Mouse (Mus musculus): ENCODE measurements around the gene Ncdn.

Gene Ncdn

DNA sequence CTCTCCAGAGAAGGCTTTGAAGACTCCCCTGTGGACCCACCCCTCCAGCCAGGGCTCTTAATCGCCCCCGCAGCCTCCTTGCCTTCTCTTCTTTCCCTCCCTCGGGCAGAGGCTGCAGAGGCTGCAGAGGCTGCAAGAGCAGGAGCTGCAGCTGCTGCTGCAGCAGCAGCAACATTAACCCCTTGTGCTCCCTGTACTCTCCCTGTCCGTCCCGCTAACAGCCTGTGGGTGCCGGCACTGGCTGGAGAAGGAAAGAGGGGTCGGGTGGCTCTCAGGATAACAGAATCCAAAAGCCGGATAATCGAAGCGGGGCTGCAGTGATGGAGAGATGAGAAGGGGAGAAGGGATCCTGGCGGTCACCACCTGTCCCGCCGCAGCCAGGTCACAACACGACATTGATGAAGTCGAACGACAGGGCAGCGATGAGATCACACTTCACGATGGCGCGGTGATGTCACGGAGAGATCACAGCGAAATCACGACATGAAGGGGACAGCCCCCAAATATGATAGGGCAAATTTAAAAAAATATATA is 563 bp downstream of the Ncdn start:
- no peak for DNase-seq (ENCODE audit: low read depth, low spot score)

DNA sequence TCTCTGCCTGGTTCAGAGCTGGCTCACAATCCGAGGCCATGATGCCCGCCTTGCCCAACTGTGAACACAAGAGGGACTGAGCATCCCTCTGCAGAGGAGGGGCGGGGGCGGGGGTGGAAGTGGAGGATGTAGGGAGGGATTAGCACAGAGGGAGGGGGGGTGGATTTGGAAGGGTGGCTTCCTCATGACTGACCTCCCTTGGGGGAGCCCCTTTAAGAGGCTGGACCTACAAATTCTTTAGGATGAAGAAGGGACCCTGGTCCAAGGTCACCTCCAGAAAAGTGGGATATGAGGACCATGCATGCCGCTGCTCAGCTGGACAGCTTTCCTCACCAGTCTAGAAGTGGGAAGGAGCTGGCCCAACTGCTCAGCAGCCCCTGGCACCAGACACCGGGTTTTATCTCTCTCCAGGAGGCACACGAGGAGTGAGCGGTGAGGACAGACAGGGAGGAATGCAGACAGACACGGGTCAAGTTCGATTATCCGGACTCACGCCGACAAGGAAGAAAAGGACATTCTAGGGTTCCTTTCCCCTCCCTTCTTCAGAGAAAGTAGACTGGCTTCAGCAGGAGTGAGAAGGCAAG is 1.1 kb downstream of the Ncdn start:
- no peak for DNase-seq (ENCODE audit: low read depth, low spot score)

DNA sequence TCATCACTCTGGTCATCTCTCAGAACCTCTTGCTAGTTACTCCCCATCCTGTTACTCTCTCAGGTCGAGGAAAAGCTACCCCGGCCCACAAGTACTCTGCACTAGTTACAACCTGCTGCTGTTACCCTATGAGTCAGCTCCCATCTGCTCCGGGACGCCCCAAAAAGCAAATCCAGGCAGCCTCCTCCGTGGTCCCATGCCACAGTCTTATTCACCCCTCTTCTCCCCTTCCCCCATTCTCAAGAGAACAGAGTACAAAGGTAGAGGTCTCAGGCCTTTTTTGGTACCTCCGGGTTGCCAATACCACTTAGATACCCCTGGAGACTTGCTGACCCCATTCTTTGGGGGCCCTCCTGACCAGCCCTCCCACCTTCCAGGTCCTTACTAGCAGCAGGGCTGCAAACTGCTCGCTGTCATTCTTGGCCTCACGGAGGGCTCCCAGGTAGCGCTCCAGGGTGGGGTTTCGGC is 1.6 kb downstream of the Ncdn start:
- no peak for DNase-seq (ENCODE audit: low read depth, low spot score)

DNA sequence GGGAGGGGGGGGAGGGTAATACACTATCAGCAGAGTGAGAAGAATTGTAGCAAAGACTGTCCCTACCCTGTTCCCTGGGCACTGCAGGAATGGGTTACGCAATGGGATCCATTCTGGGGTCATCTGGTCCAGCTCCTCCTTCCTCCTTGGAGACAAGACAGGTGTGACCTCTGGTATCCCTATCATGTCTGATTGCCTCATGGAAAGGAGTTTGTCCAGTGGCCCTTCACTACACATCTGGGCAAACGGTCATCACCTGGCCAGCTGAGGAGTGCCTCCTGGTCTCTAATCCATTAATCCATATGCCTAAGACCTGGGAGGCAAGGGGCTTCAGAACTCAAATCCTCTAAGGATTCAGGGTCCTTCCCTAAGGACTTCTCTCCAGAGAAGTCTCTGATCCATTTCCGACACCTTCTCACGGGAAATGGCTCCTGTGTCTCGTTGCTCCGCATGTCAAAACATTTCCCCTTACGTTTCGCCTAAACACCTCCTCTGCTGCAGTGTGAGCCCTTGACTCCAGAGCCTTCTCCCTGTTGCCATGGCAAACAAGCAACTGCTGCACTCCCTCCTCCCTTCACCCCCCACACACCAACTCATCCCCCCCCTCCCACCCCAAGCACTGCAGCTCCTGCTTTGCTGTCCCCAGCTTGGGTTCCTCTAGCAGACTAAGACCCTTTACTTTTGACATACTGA is 2.2 kb downstream of the Ncdn start:
- no peak for DNase-seq (ENCODE audit: low read depth, low spot score)

DNA sequence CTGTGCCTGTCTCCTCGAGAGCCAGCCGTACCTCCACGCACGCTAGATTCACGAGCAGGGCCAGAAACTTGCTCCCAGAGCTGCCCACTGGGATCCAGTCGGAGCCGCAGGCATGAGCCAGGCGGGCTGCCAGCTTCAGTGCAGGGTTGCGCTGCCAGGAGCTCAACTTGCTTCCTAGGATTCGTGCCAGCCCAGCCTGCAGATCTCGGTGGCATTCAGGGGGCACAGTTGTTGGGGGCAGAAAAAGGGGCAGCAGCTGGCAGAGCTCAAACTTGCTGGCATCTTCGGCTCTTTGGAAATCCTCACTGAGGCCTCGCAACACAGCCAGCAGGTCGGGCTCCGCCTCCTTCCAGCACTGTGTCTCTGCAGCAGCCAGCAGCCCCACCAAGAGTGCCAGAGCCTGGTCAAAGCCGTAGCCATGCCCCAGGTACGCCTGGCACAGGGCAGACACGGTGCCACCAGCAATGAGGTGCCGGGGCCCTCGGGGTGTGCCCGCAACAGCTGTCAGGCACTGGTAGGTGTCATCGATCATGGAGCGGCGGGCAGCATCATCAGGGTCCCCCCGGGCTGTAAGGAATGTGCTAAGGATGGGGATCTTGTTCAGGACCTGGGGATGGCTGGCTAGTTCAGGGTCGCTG is 3.1 kb downstream of the Ncdn start:
- DNase-seq (ENCODE audit: low read depth, low spot score), result peak; percentile 54

DNA sequence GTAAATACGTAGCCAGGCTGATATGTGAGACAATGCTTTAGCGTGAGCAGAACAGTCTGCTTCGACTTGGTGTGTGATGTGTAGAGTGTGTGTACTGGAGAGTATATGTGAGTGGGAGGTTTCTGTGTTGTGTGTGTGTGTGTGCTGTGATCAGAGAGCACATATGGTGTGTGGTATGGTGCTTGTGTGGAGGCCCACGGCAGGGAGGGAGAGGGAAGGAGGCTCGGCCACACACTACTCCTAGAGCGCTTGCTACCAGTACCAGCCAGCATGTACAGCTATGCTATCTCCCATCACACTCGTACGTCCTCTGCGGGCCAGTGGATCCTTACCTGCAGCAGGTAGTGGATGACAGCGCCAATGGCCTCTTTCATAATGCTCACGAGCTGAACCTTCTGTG is 3.7 kb downstream of the Ncdn start:
- no peak for DNase-seq (ENCODE audit: low read depth, low spot score)

DNA sequence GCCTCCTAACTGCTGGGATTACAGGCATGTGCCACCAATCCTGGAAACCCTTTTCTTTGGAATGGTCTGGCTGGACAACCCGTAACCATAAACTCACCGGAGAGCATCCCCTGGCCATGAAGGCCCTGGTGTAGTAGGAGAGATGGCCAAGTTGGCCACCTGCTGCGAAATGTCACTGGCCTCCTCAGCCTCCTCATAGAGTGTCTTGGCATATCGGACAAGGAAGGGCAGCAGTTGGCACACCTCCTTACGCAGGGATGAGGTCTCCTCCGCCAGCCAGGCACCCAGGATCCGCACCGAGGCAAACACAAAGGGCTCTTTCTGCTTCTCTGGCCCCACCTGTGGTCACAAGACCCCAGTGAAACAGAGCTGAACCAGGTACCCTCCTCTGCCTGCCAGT is 4.9 kb downstream of the Ncdn start:
- DNase-seq (ENCODE audit: low read depth, low spot score), result no peak

DNA sequence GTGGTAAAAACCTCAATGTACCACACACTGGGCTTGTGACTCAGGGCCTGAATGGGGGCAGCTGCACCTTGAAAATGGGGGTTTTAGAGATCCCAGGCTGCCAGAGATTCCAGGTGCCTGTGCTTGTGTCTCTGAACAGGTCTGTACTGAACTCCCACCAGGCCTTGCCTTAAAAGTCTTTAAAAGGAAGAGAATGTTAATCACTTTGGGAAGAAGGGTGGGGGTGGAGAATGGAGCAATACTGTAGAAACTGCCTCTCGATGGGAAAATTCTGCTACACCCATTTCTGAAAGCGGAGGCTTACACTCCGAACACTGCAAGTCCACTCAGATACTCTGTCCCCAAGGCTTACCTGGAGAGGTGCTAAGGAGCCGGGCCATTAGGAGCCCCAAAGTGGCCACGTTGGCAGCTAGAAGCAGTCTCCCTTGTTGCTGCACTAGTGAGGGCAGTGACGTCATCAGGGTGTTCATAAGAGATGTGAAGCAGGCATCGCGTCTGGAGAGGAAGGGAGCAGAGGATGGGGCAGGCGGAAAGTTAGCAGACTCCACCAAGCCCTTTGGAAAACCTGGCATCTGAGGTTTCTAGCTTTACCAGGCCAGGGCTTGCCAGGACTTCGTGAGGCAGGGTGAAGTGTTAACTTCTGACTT is 6.9 kb downstream of the Ncdn start:
- DNase-seq (ENCODE audit: low read depth, low spot score), result no peak

DNA sequence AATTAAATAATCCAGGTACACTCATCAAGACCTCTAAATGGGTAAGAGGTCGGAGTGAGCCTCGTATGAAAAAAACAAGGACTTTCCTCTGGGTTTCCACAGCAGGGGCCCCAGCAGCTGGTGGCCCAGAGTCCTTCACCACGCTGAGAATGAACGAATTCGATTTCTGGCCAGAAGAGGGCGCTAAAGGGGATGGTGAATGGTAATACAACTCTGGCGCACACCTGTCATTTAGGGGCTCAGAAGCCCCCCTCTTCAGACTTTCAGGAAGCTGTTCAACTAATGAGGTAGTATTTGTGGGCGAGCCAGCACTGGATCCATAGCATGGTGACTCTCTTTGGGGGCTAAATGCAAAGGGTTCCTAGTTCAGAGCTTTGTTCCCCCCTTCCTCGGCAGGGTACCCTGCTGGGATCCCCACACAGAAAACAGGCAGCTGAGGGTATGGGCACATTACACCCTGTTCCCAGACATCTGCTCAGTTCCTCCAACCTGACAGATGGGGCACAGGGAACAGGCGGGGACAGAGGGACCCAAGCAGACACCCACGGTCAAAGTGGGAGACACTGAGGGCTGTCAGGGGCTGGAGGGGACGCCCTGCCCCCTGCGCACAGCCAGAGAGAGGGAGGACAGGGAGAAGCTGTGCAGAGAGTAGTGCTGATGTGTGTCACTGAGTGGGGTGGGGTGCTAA is 7.6 kb downstream of the Ncdn start:
- DNase-seq (ENCODE audit: low read depth, low spot score), result no peak

DNA sequence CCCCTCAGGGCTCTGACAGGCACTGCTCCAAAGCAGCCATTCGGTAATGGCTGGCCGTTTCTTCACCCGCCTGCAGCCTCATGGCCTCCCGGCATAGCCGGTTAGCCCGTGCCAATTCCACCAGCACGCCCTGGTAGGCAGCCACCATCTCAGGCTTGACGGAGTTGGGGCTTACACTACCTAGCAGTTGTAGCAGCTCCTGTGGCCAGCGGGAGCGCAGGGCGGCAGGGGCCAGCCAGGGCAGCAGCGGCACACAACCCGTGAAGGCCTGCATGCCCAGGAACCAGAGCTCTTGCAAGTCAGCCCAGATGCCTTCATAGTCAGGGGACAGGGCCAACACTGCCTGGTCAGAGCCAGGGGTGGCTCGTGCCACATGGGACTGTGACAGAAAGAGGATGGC is 8.4 kb downstream of the Ncdn start:
- DNase-seq (ENCODE audit: low read depth, low spot score), result no peak

DNA sequence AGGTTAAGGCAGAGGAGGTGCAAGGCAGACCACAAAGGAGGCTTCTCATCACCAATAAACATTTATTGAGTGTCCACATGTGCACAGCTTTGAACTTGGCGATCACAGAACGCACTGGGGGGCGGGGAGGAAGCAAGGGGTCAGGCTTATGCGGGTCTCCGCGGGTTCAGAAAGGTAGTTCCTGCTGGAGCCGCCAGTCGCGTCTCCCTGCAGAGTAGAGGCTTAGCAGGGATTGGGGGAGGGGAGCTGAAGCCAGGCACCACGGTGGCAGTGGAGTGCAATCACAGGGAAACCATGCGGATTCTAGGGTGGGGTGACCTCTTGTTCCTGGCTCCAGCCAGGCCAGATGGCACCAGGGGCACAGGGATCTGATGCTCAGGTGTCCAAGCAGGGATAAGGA is 9.5 kb downstream of the Ncdn start:
- no peak for DNase-seq (ENCODE audit: low read depth, low spot score)

DNA sequence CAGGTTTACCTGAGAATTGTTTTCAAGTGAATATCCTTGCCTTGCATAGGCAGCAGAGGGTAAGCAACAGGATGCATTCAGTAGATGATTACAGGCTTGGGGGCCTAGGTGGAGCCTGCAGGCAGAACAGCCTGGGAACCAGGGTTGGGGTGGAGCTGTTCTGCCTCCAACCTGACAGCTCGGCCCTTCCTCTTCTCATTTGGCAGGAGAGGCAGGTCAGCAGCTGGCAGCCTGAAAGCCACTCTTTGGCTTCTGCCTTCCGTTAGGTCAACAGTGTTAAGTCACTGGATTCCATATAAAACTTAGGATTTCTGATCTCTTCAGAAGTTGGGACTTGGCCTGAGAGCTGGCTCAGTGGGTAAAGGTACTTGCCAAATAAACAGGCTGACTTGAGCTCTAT is 10.3 kb downstream of the Ncdn start:
- DNase-seq (ENCODE audit: low read depth, low spot score), result no peak

DNA sequence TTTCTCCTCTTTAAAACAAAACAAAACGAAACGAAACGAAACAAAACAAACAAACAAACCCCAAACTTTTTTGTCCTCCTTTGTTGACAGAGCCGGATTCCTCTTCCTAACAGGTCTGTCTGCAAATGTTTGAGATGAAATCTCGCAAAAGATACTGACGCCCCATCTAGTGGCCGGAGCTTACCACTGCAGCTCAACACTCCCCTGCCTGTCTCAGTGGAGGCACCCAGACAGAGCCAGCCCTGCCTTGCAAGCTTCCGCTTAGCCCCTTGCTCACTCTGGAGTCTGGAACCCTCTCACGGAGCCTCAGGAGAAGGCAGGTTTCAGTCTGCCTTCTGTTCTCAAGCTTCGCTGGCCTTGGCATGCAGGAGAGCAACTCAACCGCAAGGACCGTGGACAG is 11.8 kb downstream of the Ncdn start:
- DNase-seq (ENCODE audit: low read depth, low spot score), result peak; percentile 56

DNA sequence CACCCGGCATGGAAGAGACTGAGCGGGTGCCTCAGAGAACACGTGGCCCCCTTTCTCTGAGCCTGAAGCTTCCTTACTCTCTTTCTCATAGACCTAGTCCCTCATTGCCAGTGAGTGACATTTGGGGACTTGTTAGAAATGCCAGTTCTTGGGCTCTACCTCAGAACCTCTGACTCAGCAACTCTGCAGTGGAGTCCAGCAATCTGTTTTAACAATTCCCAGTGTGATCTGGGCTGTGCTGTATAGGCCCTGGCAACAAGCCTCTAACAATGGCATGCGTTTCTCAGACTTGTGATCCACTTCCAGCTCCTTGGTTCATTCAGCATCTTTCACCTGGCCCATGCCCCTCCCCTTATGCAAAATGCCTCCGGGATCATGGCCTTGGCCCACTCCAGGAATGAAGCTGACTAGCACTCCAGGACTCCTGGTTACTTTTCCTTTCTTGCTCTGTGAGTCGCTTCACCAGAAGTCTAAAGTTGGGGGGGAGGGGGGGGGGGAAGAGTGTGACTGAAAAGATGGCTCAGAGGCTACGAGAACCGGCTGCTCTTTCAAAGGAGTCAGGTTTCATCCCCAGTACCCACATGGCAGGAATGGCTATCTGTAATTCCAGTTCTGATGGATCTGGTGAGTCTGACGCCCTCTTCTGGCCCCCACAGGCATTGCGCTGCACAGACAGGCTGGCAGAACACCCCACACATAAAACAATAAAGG is 13.1 kb downstream of the Ncdn start:
- no peak for DNase-seq (ENCODE audit: low read depth, low spot score)

DNA sequence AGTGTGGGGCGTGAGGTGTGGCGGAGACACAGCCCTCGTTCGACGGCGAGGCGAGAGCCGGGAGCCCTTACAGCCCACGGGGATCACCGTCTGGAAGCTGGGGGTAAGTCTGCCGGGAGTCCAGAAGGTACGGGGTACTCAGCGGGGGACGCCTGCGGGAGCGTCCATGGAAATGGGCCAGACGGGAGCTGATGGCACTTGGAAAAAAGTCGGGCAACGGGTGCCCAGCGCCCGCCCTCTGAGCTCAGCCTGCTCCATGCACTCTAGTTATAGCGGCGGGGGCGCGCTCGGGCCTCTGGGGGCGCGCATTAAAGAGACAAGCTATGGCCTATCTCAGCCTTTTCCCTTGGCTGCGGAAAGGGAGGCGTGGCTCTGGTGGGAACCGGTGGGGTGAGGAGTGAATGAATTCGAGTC is 17.2 kb downstream of the Ncdn start, which contains the start of gene Tfap2e:
Gene Tfap2e, minus strand, starts transcription at position 240 of the 414 bp plus-strand sequence.
- DNase-seq (ENCODE audit: low read depth, low spot score), result no peak

DNA sequence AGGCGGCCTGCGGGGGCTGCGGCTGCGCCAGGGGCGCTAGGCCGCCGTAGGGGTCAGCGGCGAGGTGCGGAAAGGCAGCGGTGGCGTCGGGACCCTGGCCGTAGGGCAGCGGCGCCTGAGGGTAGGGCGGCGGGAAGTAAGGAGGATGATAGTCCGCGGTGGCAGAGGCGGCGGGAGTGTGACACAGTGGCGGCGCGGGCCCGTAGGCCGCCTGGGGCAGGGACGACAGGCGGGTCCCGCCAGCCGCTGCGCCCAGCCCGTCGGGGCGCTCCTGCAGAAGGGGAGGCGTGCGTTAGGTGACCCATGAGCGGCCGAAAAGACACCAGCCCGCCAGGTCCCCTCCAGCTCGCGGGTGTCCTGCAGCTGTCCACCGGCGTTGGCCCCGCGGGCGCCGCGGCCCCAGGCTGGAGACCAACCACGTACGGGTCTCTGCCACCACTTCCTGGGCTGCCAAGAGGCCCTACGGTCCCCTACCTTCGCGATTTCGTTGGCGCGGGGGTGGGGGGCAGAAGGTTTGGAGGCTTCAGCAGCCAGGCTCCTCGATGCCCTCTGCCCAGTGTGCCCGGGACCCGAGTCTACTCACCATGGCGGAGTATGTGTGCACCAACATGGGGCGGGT is 17.7 kb downstream of the Ncdn start:
- DNase-seq (ENCODE audit: low read depth, low spot score), result no peak

DNA sequence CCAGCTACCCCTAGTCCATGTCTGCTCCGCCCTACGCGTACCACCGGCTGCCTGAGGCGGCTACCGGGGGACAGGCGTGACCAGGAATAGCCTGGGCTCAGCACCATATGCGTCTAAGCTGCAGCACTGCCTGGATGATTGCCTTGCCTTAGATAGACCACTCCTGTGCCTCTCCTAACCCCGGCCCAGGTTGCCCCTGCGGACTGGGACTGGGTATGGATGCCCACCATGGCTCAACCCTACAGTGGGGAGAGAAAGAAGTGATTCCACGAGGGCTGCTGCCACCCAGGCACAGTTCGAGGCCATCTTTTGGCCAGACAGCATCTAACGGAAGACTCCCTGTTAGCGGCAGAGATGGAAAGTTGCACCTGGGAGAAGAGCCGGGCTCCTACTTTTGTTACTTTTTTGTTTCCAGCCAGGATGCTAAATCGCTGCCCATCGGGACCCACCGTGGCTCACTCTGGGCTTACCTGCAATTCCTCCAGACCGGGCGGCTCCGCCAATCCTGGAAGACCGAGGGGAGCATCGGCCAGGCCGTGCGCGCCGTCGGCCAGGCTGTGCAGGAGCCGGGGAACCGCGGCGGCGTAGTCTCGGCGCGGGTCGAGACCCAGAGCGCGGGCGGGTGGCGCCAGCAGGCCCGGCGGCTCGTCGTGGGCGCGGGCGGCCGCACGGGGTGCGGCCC is 18.4 kb downstream of the Ncdn start:
- DNase-seq (ENCODE audit: low read depth, low spot score), result no peak

DNA sequence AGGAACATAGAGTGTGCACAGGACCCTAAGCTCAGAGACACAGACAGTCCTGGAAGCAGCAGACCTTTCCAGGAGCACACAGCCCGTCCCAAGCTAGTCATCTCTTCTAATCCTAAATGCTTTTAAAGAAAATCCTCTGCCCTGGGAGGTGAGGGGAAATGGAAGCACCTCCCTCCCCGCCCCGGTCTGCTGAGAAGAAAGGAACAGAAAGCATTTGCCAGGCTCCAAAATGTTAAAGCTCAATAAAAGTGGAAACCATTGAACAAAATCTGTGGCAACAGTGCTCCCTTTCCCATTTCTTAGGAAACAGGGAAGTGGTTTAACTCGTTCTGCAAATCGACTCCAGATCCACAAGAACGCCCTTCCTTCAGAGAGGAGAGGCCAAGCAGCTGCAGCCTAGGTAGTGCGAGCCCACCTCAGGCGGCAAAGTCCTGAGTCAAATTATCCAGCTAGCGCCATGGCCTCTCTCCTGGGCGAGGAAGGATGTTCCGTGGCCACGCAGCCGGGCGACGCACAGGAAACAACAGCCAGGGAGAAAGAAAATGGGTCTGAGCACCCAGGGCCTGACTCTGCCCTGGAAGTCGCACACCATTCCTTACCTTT is 19.1 kb downstream of the Ncdn start:
- no peak for DNase-seq (ENCODE audit: low read depth, low spot score)

DNA sequence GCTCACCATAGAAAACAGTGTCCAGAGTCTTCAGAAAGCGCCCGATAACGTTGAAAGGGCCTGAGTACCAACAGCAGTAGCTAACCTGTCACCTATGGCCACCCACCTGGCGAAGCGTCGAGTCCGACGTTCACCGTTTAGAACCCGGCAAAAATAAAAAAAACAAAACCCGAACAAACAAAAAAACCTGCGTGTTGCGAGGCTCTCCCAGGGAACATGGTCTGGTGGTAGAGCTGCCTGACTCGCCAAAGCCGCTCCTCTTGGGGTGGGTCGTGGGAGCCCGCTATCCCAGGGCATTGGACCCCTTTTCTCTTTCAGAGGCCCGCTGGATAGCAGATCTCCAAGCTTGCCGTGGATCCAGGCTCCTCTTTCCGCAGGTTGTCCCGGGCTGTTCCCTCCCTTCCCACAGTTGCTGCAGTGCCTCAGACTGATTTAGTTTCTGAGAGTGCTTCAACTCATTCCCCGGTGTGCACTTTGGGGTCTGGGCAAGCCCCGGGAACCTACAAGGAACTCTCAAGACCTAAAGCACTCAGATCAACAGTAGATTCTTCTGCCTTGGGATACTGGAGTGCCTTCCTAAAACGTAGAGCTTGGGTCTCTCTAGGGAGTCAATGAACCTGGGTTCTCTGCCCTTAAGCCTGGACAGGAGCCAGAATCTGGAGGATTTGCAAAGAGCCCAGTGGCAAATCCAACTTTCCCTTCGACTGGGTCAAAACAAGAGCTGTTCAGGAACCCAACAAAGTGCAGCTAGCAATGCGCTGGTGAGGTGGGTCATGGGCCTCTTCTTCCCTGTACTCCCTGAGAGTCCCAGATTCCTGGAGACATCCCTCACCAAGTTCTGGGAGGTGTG is 20.5 kb downstream of the Ncdn start:
- no peak for DNase-seq (ENCODE audit: low read depth, low spot score)
